Comparison of ENCODE assay signal across 26 mouse cellular contexts in the genomic region with DNA sequence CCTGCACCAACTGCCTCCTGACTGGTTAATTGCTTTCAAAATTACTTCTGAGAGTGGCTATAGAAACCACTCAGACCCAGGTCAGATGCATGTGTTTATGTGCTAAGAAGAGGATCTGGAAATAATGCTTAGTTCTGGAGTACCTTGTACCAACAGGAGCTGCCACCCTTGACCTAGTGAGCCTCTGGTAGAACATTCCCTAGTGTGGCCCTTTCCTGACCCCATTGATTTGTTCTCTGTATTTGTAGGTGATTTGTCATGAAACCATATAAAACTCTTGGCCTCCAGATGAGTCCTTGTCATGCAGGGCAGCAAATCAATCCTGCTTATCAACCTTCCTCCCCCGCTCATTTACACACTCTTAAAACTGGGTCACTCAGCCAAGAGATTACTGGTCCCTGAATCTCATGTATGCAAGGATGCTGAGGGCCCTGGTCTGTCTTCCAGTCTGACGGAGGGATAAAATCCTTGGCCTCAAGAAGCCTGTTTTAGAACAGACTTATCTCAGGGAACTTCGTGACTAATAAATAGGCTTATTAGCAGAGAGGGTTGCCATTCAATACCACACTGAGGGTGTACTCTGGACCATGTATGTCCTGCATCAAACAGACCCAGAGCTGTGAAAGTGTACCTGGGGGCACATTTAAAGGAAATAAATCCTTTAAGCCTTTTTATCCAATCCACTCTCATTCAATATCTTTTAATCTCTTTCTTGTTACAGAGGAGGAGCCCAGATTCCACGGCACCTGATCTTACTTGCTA. TPM values are rescaled to one million over a fixed set of nuclear protein-coding genes. Genes with fewer than 3 reads are reported as not detected.
DNase-seq lines count a peak whose midpoint lies in the region; ATAC-seq and TF ChIP-seq lines count a peak whose summit lies in the region.
"Had no signal": no experiment of that assay in that cellular context is flagged by ENCODE, and none has a peak within 500 bp of the region (broad histone marks: within the 10 kb centered on the region; RNA-seq: fewer than 3 reads in every experiment).

No protein-coding gene starts in this region.

- H3K4me3 ChIP-seq in liver, adult 2 months (ENCODE audit: insufficient read depth, low read depth, low read length) = no peak overlapping the region
- H3K4me3 ChIP-seq in liver, embryonic 11.5 days (ENCODE audit: low read depth, low read length) = no peak overlapping the region
- H3K4me3 ChIP-seq in stomach, embryonic 15.5 days (replicated peaks) = no peak overlapping the region
- H3K4me3 ChIP-seq: embryonic facial prominence, embryonic 12.5 days; forebrain, embryonic 15.5 days; heart, embryonic 10.5 days; hindbrain, embryonic 10.5 days had no signal

- no peaks in the 10 kb centered on the region for H3K36me3 ChIP-seq in liver, adult 2 months (ENCODE audit: control insufficient read depth, insufficient read depth, low read length)
- no peaks in the 10 kb centered on the region for H3K36me3 ChIP-seq in liver, embryonic 11.5 days (ENCODE audit: control insufficient read depth, insufficient read depth, low read length)
- H3K36me3 ChIP-seq in stomach, embryonic 15.5 days = no peaks in the 10 kb centered on the region
- H3K36me3 ChIP-seq: embryonic facial prominence, embryonic 12.5 days; forebrain, embryonic 15.5 days; heart, embryonic 10.5 days; hindbrain, embryonic 10.5 days had no signal

- peaks cover 4% of the 10 kb centered on the region for H3K4me1 ChIP-seq in liver, adult 2 months (ENCODE audit: control insufficient read depth, insufficient read depth, low read length)
- no peaks in the 10 kb centered on the region for H3K4me1 ChIP-seq in liver, embryonic 11.5 days (replicated peaks; ENCODE audit: control insufficient read depth, insufficient read depth, low read length)
- no peaks in the 10 kb centered on the region for H3K4me1 ChIP-seq in stomach, embryonic 15.5 days
- H3K4me1 ChIP-seq: embryonic facial prominence, embryonic 12.5 days; forebrain, embryonic 15.5 days; heart, embryonic 10.5 days; hindbrain, embryonic 10.5 days had no signal

- peak; percentile 84 for DNase-seq in liver, adult 2 months (ENCODE audit: extremely low read depth, low read depth, low spot score)
- no peak for DNase-seq in liver, embryonic 11.5 days (ENCODE audit: low spot score)
- DNase-seq in urinary bladder, postnatal 14 days (ENCODE audit: low spot score) = peak; percentile 43
- DNase-seq in urinary bladder, adult 2 months (ENCODE audit: low spot score) = no peak
- DNase-seq in layer of hippocampus, adult 8-10 months (ENCODE audit: low spot score in 2 of 2) = no peak
- DNase-seq in right cerebral cortex, postnatal 4 days = no peak
- DNase-seq: adrenal gland, postnatal 14 days; cerebellum, adult 11-12 months; cerebellum, adult 9-10 months; cerebellum, postnatal 25 days; gastrocnemius, postnatal 10 days; heart, adult 18-20 months had no signal

- no peak overlapping the region for H3K4me2 ChIP-seq in liver, embryonic 11.5 days
- H3K4me2 ChIP-seq in stomach, embryonic 15.5 days = no peak overlapping the region
- H3K4me2 ChIP-seq: embryonic facial prominence, embryonic 12.5 days; forebrain, embryonic 15.5 days had no signal

- no peak overlapping the region for H3K9ac ChIP-seq in liver, adult 2 months (ENCODE audit: low read depth, low read length)
- H3K9ac ChIP-seq in liver, embryonic 11.5 days (ENCODE audit: low read depth, low read length) = no peak overlapping the region
- no peak overlapping the region for H3K9ac ChIP-seq in stomach, embryonic 15.5 days
- H3K9ac ChIP-seq: embryonic facial prominence, embryonic 12.5 days; forebrain, embryonic 15.5 days had no signal

- WGBS in liver, adult 2 months = 39% methylated on average over 4 of the region's 4 CpGs
- WGBS in liver, embryonic 11.5 days = 51% methylated on average over 4 of the region's 4 CpGs
- 43% methylated on average over 4 of the region's 4 CpGs for WGBS in stomach, embryonic 15.5 days

- H3K9me3 ChIP-seq in liver, embryonic 11.5 days (ENCODE audit: control insufficient read depth, low read length) = no peaks in the 10 kb centered on the region
- H3K9me3 ChIP-seq in stomach, embryonic 15.5 days = no peaks in the 10 kb centered on the region
- H3K9me3 ChIP-seq: embryonic facial prominence, embryonic 12.5 days; forebrain, embryonic 15.5 days; heart, embryonic 10.5 days; hindbrain, embryonic 10.5 days had no signal

- no peak for TF ChIP-seq CTCF in liver, adult 2 months (IDR thresholded peaks at IDR 0.05; ENCODE audit: low read depth, low read length)

- ATAC-seq in liver, embryonic 11.5 days (replicated peaks; ENCODE audit: low FRiP score) = no peak
- ATAC-seq in stomach, embryonic 15.5 days (ENCODE audit: insufficient read depth, low FRiP score, low read depth) = no peak
- ATAC-seq: activated CD4-positive, CD25-positive, alpha-beta regulatory T cell, adult 4 months; forebrain, embryonic 15.5 days; Patski had no signal

- no peak overlapping the region for H3K27ac ChIP-seq in liver, adult 2 months (replicated peaks; ENCODE audit: insufficient read depth, low read depth, low read length)
- H3K27ac ChIP-seq in liver, embryonic 11.5 days (ENCODE audit: low read depth, low read length) = no peak overlapping the region
- H3K27ac ChIP-seq in stomach, embryonic 15.5 days = peak overlapping the region; percentile 36; the same call in 1 of the 2 replicates
- H3K27ac ChIP-seq: embryonic facial prominence, embryonic 12.5 days; forebrain, embryonic 15.5 days; heart, embryonic 10.5 days; hindbrain, embryonic 10.5 days had no signal

- no peak for TF ChIP-seq POLR2A in liver, adult 2 months (IDR thresholded peaks at IDR 0.05; ENCODE audit: extremely low read depth, insufficient read depth, low read length)

- H3K79me2 ChIP-seq in liver, adult 2 months (ENCODE audit: control insufficient read depth, insufficient read depth, low read length) = no peaks in the 10 kb centered on the region

- no peaks in the 10 kb centered on the region for H3K27me3 ChIP-seq in liver, adult 2 months (ENCODE audit: control insufficient read depth, insufficient read depth, low read length)
- no peaks in the 10 kb centered on the region for H3K27me3 ChIP-seq in liver, embryonic 11.5 days (replicated peaks; ENCODE audit: control insufficient read depth, insufficient read depth, low read length)
- H3K27me3 ChIP-seq in stomach, embryonic 15.5 days (replicated peaks) = no peaks in the 10 kb centered on the region
- H3K27me3 ChIP-seq: CH12.LX; embryonic facial prominence, embryonic 12.5 days; forebrain, embryonic 15.5 days had no signal

RNA-seq across cellular contexts. Expression of a gene that starts 5.3 kb away (rescaled TPM):
- total RNA-seq in liver, adult 2 months (2014; rRNA removed) = not detected in 2 replicates
- polyA plus RNA-seq in liver, adult 2 months (2012; rRNA removed) = not detected in 2 replicates
- 0.08 TPM in 1 of 2 replicates, not detected in the other for polyA plus RNA-seq in liver, embryonic 11.5 days (2014; fragmentation: Nextera tagmentation; extraction: Ambion mirVana)
- polyA plus RNA-seq in urinary bladder, adult 2 months (2012; rRNA removed) = 233 and 291 TPM in 2 replicates
- polyA plus RNA-seq in stomach, embryonic 15.5 days (2015; fragmentation: Nextera tagmentation; extraction: Ambion mirVana) = 0.41 and 1.2 TPM in 2 replicates
- not detected for total RNA-seq in layer of hippocampus, adult 8-10 months (2022)
- total RNA-seq: adrenal gland, adult 18-20 months; adrenal gland, postnatal 14 days; gastrocnemius, postnatal 10 days; gastrocnemius, postnatal 4 days; heart, adult 18-20 months; heart, postnatal 25 days had no signal
- polyA plus RNA-seq: activated CD4-positive, CD25-positive, alpha-beta regulatory T cell, adult 4 months; cortical plate, adult 2 months; embryonic facial prominence, embryonic 12.5 days; forebrain, embryonic 11.5 days; forebrain, embryonic 15.5 days; heart, embryonic 10.5 days; heart, embryonic 14.5 days; hindbrain, embryonic 10.5 days; Patski had no signal

RNA-seq across cellular contexts. Expression of a gene that starts 10.0 kb away (rescaled TPM):
- total RNA-seq in liver, adult 2 months (2014; rRNA removed) = not detected in 2 replicates
- 0.17 TPM in 1 of 2 replicates, not detected in the other for polyA plus RNA-seq in liver, adult 2 months (2012; rRNA removed)
- 0.22 TPM in 1 of 2 replicates, not detected in the other for polyA plus RNA-seq in liver, embryonic 11.5 days (2014; fragmentation: Nextera tagmentation; extraction: Ambion mirVana)
- 0.18 TPM in 1 of 2 replicates, not detected in the other for polyA plus RNA-seq in urinary bladder, adult 2 months (2012; rRNA removed)
- 0.67 TPM in 1 of 2 replicates, not detected in the other for polyA plus RNA-seq in stomach, embryonic 15.5 days (2015; fragmentation: Nextera tagmentation; extraction: Ambion mirVana)
- total RNA-seq in layer of hippocampus, adult 8-10 months (2022) = not detected
- total RNA-seq: adrenal gland, adult 18-20 months; adrenal gland, postnatal 14 days; CH12.LX; gastrocnemius, postnatal 10 days; gastrocnemius, postnatal 4 days; heart, adult 18-20 months; heart, postnatal 25 days had no signal
- polyA plus RNA-seq: activated CD4-positive, CD25-positive, alpha-beta regulatory T cell, adult 4 months; cortical plate, adult 2 months; embryonic facial prominence, embryonic 12.5 days; forebrain, embryonic 11.5 days; forebrain, embryonic 15.5 days; heart, embryonic 10.5 days; heart, embryonic 14.5 days; hindbrain, embryonic 10.5 days; Patski had no signal

RNA-seq across cellular contexts. Expression of a gene that starts 28.5 kb away (rescaled TPM):
- total RNA-seq in liver, adult 2 months (2014; rRNA removed) = not detected in 2 replicates
- polyA plus RNA-seq in liver, adult 2 months (2012; rRNA removed) = not detected in 2 replicates
- polyA plus RNA-seq in liver, embryonic 11.5 days (2014; fragmentation: Nextera tagmentation; extraction: Ambion mirVana) = not detected in 2 replicates
- polyA plus RNA-seq in urinary bladder, adult 2 months (2012; rRNA removed) = not detected in 2 replicates
- polyA plus RNA-seq in stomach, embryonic 15.5 days (2015; fragmentation: Nextera tagmentation; extraction: Ambion mirVana) = not detected in 2 replicates
- not detected for total RNA-seq in layer of hippocampus, adult 8-10 months (2022)
- total RNA-seq: adrenal gland, adult 18-20 months; adrenal gland, postnatal 14 days; CH12.LX; gastrocnemius, postnatal 10 days; gastrocnemius, postnatal 4 days; heart, adult 18-20 months; heart, postnatal 25 days had no signal
- polyA plus RNA-seq: activated CD4-positive, CD25-positive, alpha-beta regulatory T cell, adult 4 months; cortical plate, adult 2 months; embryonic facial prominence, embryonic 12.5 days; forebrain, embryonic 11.5 days; forebrain, embryonic 15.5 days; heart, embryonic 10.5 days; heart, embryonic 14.5 days; hindbrain, embryonic 10.5 days; Patski had no signal

RNA-seq across cellular contexts. Expression of a gene that starts 42.6 kb away (rescaled TPM):
- not detected in 2 replicates for total RNA-seq in liver, adult 2 months (2014; rRNA removed)
- polyA plus RNA-seq in liver, adult 2 months (2012; rRNA removed) = not detected in 2 replicates
- polyA plus RNA-seq in liver, embryonic 11.5 days (2014; fragmentation: Nextera tagmentation; extraction: Ambion mirVana) = not detected in 2 replicates
- 1.2 and 1.3 TPM in 2 replicates for polyA plus RNA-seq in urinary bladder, adult 2 months (2012; rRNA removed)
- polyA plus RNA-seq in stomach, embryonic 15.5 days (2015; fragmentation: Nextera tagmentation; extraction: Ambion mirVana) = not detected in 2 replicates
- not detected for total RNA-seq in layer of hippocampus, adult 8-10 months (2022)
- total RNA-seq: adrenal gland, adult 18-20 months; adrenal gland, postnatal 14 days; CH12.LX; gastrocnemius, postnatal 10 days; gastrocnemius, postnatal 4 days; heart, adult 18-20 months; heart, postnatal 25 days had no signal
- polyA plus RNA-seq: activated CD4-positive, CD25-positive, alpha-beta regulatory T cell, adult 4 months; cortical plate, adult 2 months; embryonic facial prominence, embryonic 12.5 days; forebrain, embryonic 11.5 days; forebrain, embryonic 15.5 days; heart, embryonic 10.5 days; heart, embryonic 14.5 days; hindbrain, embryonic 10.5 days; Patski had no signal

RNA-seq across cellular contexts. Expression of a gene that starts 44.5 kb away (rescaled TPM):
- not detected in 2 replicates for total RNA-seq in liver, adult 2 months (2014; rRNA removed)
- polyA plus RNA-seq in liver, adult 2 months (2012; rRNA removed) = not detected in 2 replicates
- not detected in 2 replicates for polyA plus RNA-seq in liver, embryonic 11.5 days (2014; fragmentation: Nextera tagmentation; extraction: Ambion mirVana)
- not detected in 2 replicates for polyA plus RNA-seq in urinary bladder, adult 2 months (2012; rRNA removed)
- not detected in 2 replicates for polyA plus RNA-seq in stomach, embryonic 15.5 days (2015; fragmentation: Nextera tagmentation; extraction: Ambion mirVana)
- not detected for total RNA-seq in layer of hippocampus, adult 8-10 months (2022)
- total RNA-seq: adrenal gland, adult 18-20 months; adrenal gland, postnatal 14 days; CH12.LX; gastrocnemius, postnatal 10 days; gastrocnemius, postnatal 4 days; heart, adult 18-20 months; heart, postnatal 25 days had no signal
- polyA plus RNA-seq: activated CD4-positive, CD25-positive, alpha-beta regulatory T cell, adult 4 months; cortical plate, adult 2 months; embryonic facial prominence, embryonic 12.5 days; forebrain, embryonic 11.5 days; forebrain, embryonic 15.5 days; heart, embryonic 10.5 days; heart, embryonic 14.5 days; hindbrain, embryonic 10.5 days; Patski had no signal

Comparison
In these comparisons a context has a peak if more than half of its experiments do, and no peak if none do; other contexts are left out.
1. DNase-seq: peak in liver, adult 2 months (single experiment) and urinary bladder, postnatal 14 days (single experiment); none in liver, embryonic 11.5 days (single experiment), urinary bladder, adult 2 months (single experiment), layer of hippocampus, adult 8-10 months (0 of 2) and right cerebral cortex, postnatal 4 days (single experiment).
2. RNA of a gene that starts 5.3 kb away (polyA plus RNA-seq): 233 to 291 TPM in urinary bladder, adult 2 months; 0.41 to 1.2 TPM in stomach, embryonic 15.5 days, 0.08 TPM in liver, embryonic 11.5 days and not detected in liver, adult 2 months; every median in the first group is over 100 times any median in the second.